Comparison of ENCODE assay signal across 17 mouse cellular contexts in the genomic region with DNA sequence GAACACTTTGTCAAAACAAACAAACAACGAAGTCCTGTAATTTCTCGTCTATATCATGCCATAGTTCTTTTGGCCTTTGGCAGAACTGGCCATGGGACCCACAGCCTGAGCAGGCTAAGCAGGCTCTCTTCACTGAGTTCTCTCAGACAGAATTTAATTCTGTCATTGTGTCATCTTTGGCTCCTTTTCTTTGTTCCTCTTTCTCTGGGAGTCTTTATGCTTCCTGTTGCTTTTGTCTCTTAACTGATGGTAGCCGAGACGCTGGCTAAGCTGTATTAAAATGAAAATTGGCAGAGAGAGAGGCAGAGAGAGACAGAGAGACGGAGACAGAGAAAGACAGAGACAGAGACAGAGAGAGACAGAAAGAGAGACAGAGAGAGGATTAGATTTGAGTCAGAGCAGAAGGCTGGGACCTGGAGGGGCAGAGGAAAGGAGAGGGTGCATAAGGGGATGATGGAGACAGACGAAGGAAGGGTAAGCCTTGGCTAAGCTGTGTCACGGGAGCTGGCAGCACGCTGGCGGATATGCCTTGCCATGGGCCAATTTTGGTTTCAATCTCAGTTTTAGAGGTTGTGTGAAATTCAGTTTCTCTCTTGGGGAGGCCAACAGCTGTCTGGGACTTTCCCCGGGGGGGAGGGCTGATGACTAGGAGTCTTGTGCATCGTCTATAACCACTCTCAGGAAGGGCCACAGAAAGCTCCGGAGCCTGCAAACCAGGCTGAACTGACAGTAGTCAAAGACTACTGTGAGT. TPM values are rescaled to one million over a fixed set of nuclear protein-coding genes. Genes with fewer than 3 reads are reported as not detected.
A peak's percentile ranks its signal among the peaks of the same experiment; 100 is the strongest.
DNase-seq lines count a peak whose midpoint lies in the region; ATAC-seq and TF ChIP-seq lines count a peak whose summit lies in the region.
"Had no signal": no experiment of that assay in that cellular context is flagged by ENCODE, and none has a peak within 500 bp of the region (broad histone marks: within the 10 kb centered on the region; RNA-seq: fewer than 3 reads in every experiment).

No protein-coding gene starts in this region.

- no peak overlapping the region for H3K4me2 ChIP-seq in lung, postnatal 0 days (replicated peaks; ENCODE audit: low read depth, low read length)
- H3K4me2 ChIP-seq in intestine, embryonic 16.5 days (ENCODE audit: low read depth, low read length): no peak overlapping the region
- no peak overlapping the region for H3K4me2 ChIP-seq in forebrain, postnatal 0 days (ENCODE audit: low read depth)
- H3K4me2 ChIP-seq: heart, embryonic 13.5 days; hindbrain, embryonic 15.5 days; limb, embryonic 13.5 days; midbrain, embryonic 15.5 days had no signal

- peak; percentile 48 for DNase-seq in lung, postnatal 36 days
- no peak for DNase-seq in lung, postnatal 0 days (ENCODE audit: low spot score)
- peak; percentile 60 for DNase-seq in MEL-GATA-1-ER (ENCODE audit: extremely low read depth, low read depth)
- peak; percentile 89 for DNase-seq in splenic B cell, adult 2 months (ENCODE audit: low read depth, low spot score)
- no peak for DNase-seq in forebrain, postnatal 0 days
- DNase-seq: right cerebral cortex, postnatal 4 days; thymus, adult 18-20 months had no signal

- 72% methylated on average over 12 of the region's 12 CpGs for WGBS in lung, postnatal 0 days
- WGBS in macrophage (ENCODE audit: missing documents): 7% methylated on average over 12 of the region's 12 CpGs
- WGBS in intestine, embryonic 16.5 days: 78% methylated on average over 12 of the region's 12 CpGs
- WGBS in forebrain, postnatal 0 days: 65% methylated on average over 12 of the region's 12 CpGs

- no peak overlapping the region for H3K27ac ChIP-seq in lung, postnatal 0 days (ENCODE audit: low read length)
- H3K27ac ChIP-seq in macrophage: peak overlapping the region; percentile 93
- no peak overlapping the region for H3K27ac ChIP-seq in intestine, embryonic 16.5 days (ENCODE audit: low read length)
- no peak overlapping the region for H3K27ac ChIP-seq in forebrain, postnatal 0 days (ENCODE audit: low read depth, low read length)
- H3K27ac ChIP-seq: heart, embryonic 13.5 days; hindbrain, embryonic 15.5 days; limb, embryonic 13.5 days; midbrain, embryonic 15.5 days had no signal

- no peaks in the 10 kb centered on the region for H3K9me3 ChIP-seq in lung, postnatal 0 days (ENCODE audit: low read length)
- no peaks in the 10 kb centered on the region for H3K9me3 ChIP-seq in intestine, embryonic 16.5 days (ENCODE audit: control insufficient read depth, low read length)
- H3K9me3 ChIP-seq in forebrain, postnatal 0 days (ENCODE audit: low read length): no peaks in the 10 kb centered on the region
- H3K9me3 ChIP-seq: heart, embryonic 13.5 days; hindbrain, embryonic 15.5 days; limb, embryonic 13.5 days; midbrain, embryonic 15.5 days had no signal

- no peak overlapping the region for H3K4me3 ChIP-seq in lung, postnatal 0 days (ENCODE audit: low read depth, low read length)
- H3K4me3 ChIP-seq in macrophage (ENCODE audit: inconsistent target): peak overlapping the region; percentile 5; the same call in 1 of the 2 replicates
- no peak overlapping the region for H3K4me3 ChIP-seq in intestine, embryonic 16.5 days (ENCODE audit: low read length)
- no peak overlapping the region for H3K4me3 ChIP-seq in forebrain, postnatal 0 days (ENCODE audit: low read depth, low read length)
- H3K4me3 ChIP-seq: erythroblast, embryonic 14.5 days; heart, embryonic 13.5 days; hindbrain, embryonic 15.5 days; limb, embryonic 13.5 days; midbrain, embryonic 15.5 days had no signal

- TF ChIP-seq CTCF in lung, postnatal 0 days (IDR thresholded peaks at IDR 0.05): no peak
- no peak for TF ChIP-seq CTCF in forebrain, postnatal 0 days (IDR thresholded peaks at IDR 0.05; ENCODE audit: low read depth)

- no peak overlapping the region for H3K9ac ChIP-seq in lung, postnatal 0 days (replicated peaks; ENCODE audit: low read depth)
- no peak overlapping the region for H3K9ac ChIP-seq in intestine, embryonic 16.5 days (ENCODE audit: low read depth, low read length)
- H3K9ac ChIP-seq in forebrain, postnatal 0 days: no peak overlapping the region
- H3K9ac ChIP-seq: heart, embryonic 13.5 days; hindbrain, embryonic 15.5 days; limb, embryonic 13.5 days; midbrain, embryonic 15.5 days had no signal

- no peak for ATAC-seq in lung, postnatal 0 days
- no peak for ATAC-seq in intestine, embryonic 16.5 days
- no peak for ATAC-seq in forebrain, postnatal 0 days
- ATAC-seq: midbrain, embryonic 15.5 days had no signal

- H3K79me2 ChIP-seq in macrophage (ENCODE audit: inconsistent target): no peaks in the 10 kb centered on the region

- H3K27me3 ChIP-seq in lung, postnatal 0 days (replicated peaks; ENCODE audit: insufficient read depth, low read length): no peaks in the 10 kb centered on the region
- no peaks in the 10 kb centered on the region for H3K27me3 ChIP-seq in splenic B cell, adult 2 months (ENCODE audit: control insufficient read depth, insufficient read depth, low read length, poor library complexity, severe bottlenecking)
- no peaks in the 10 kb centered on the region; the same call in 1 of the 2 replicates for H3K27me3 ChIP-seq in intestine, embryonic 16.5 days (replicated peaks; ENCODE audit: control insufficient read depth, insufficient read depth, low read length)
- no peaks in the 10 kb centered on the region for H3K27me3 ChIP-seq in forebrain, postnatal 0 days (ENCODE audit: insufficient read depth, low read length)
- H3K27me3 ChIP-seq: midbrain, embryonic 15.5 days had no signal

- no peaks in the 10 kb centered on the region for H3K4me1 ChIP-seq in lung, postnatal 0 days (ENCODE audit: insufficient read depth, low read depth, low read length)
- H3K4me1 ChIP-seq in intestine, embryonic 16.5 days (ENCODE audit: control insufficient read depth, insufficient read depth, low read length): no peaks in the 10 kb centered on the region
- H3K4me1 ChIP-seq in forebrain, postnatal 0 days (ENCODE audit: insufficient read depth): no peaks in the 10 kb centered on the region
- H3K4me1 ChIP-seq: hindbrain, embryonic 15.5 days; limb, embryonic 13.5 days; midbrain, embryonic 15.5 days had no signal

- no peaks in the 10 kb centered on the region for H3K36me3 ChIP-seq in lung, postnatal 0 days (ENCODE audit: insufficient read depth, low read length)
- H3K36me3 ChIP-seq in macrophage (ENCODE audit: inconsistent target): no peaks in the 10 kb centered on the region
- no peaks in the 10 kb centered on the region for H3K36me3 ChIP-seq in splenic B cell, adult 2 months (ENCODE audit: control insufficient read depth, insufficient read depth, low read length, poor library complexity, severe bottlenecking)
- H3K36me3 ChIP-seq in intestine, embryonic 16.5 days (ENCODE audit: control insufficient read depth, insufficient read depth, low read length): no peaks in the 10 kb centered on the region
- no peaks in the 10 kb centered on the region for H3K36me3 ChIP-seq in forebrain, postnatal 0 days (ENCODE audit: insufficient read depth)
- H3K36me3 ChIP-seq: heart, embryonic 13.5 days; hindbrain, embryonic 15.5 days; limb, embryonic 13.5 days; midbrain, embryonic 15.5 days had no signal

- no peak for TF ChIP-seq EP300 in lung, postnatal 0 days (IDR thresholded peaks at IDR 0.05)

RNA-seq across cellular contexts. Expression of a gene that starts 4.8 kb away (rescaled TPM):
- 0.11 TPM in 1 of 2 replicates, not detected in the other for polyA plus RNA-seq in lung, postnatal 0 days (2015; fragmentation: Nextera tagmentation; extraction: Ambion mirVana)
- 1 to 10 TPM in 3 of 26 experiments, under 1 TPM in 4, not detected in 19; 0.69 to 1.6 (median 0.75) TPM for total RNA-seq in macrophage (2018; cell fraction: chromatin; rRNA removed)
- total RNA-seq in macrophage (2018; cell fraction: cytosol; rRNA removed): under 1 TPM in 14 of 26 experiments, not detected in 12; 0.10 to 0.65 (median 0.20) TPM
- 1 to 10 TPM in 7 of 26 experiments, under 1 TPM in 12, not detected in 7; 0.39 to 2.6 (median 0.79) TPM for total RNA-seq in macrophage (2018; cell fraction: nucleus; rRNA removed)
- polyA plus RNA-seq in macrophage (2018): not detected in 3 replicates
- 0.99 and 1.2 TPM in 2 replicates for polyA plus RNA-seq in intestine, embryonic 16.5 days (2015; fragmentation: Nextera tagmentation; extraction: Ambion mirVana)
- total RNA-seq in forebrain, postnatal 0 days (2014; rRNA removed): 0.38 TPM in 1 of 2 replicates, not detected in the other
- polyA plus RNA-seq in forebrain, postnatal 0 days (2015; fragmentation: Nextera tagmentation; extraction: Ambion mirVana): 0.50 and 0.80 TPM in 2 replicates
- polyA plus RNA-seq: heart, embryonic 13.5 days; kidney, embryonic 16.5 days; limb, embryonic 13.5 days; lung, embryonic 16.5 days had no signal

RNA-seq across cellular contexts. Expression of a gene that starts 8.2 kb away (rescaled TPM):
- polyA plus RNA-seq in lung, postnatal 0 days (2015; fragmentation: Nextera tagmentation; extraction: Ambion mirVana): 0.95 and 3.7 TPM in 2 replicates
- 1,000 to 10,000 TPM in 15 of 26 experiments, 100 to 1,000 TPM in 9, 10 to 100 TPM in 2; 27.3 to 2,224 (median 1,287) TPM for total RNA-seq in macrophage (2018; cell fraction: chromatin; rRNA removed)
- 1,000 to 10,000 TPM in 16 of 26 experiments, 100 to 1,000 TPM in 8, 10 to 100 TPM in 2; 22.6 to 7,596 (median 1,327) TPM for total RNA-seq in macrophage (2018; cell fraction: cytosol; rRNA removed)
- total RNA-seq in macrophage (2018; cell fraction: nucleus; rRNA removed): 1,000 to 10,000 TPM in 20 of 26 experiments, 100 to 1,000 TPM in 5, 10 to 100 TPM in 1; 37.9 to 6,771 (median 3,087) TPM
- 20.0 to 57.4 TPM (median 38.0 TPM) in 3 replicates for polyA plus RNA-seq in macrophage (2018)
- 0.18 and 0.23 TPM in 2 replicates for polyA plus RNA-seq in intestine, embryonic 16.5 days (2015; fragmentation: Nextera tagmentation; extraction: Ambion mirVana)
- total RNA-seq in forebrain, postnatal 0 days (2014; rRNA removed): 0.71 TPM in 1 of 2 replicates, not detected in the other
- 0.09 TPM in 1 of 2 replicates, not detected in the other for polyA plus RNA-seq in forebrain, postnatal 0 days (2015; fragmentation: Nextera tagmentation; extraction: Ambion mirVana)
- polyA plus RNA-seq: hindbrain, embryonic 15.5 days; midbrain, embryonic 15.5 days had no signal

RNA-seq across cellular contexts. Expression of a gene that starts 10.7 kb away (rescaled TPM):
- 0.60 TPM in 1 of 2 replicates, not detected in the other for polyA plus RNA-seq in lung, postnatal 0 days (2015; fragmentation: Nextera tagmentation; extraction: Ambion mirVana)
- 10 to 100 TPM in 3 of 26 experiments, 1 to 10 TPM in 12, not detected in 11; 2.4 to 18.5 (median 7.6) TPM for total RNA-seq in macrophage (2018; cell fraction: chromatin; rRNA removed)
- 1 to 10 TPM in 11 of 26 experiments, under 1 TPM in 7, not detected in 8; 0.51 to 4.6 (median 1.3) TPM for total RNA-seq in macrophage (2018; cell fraction: cytosol; rRNA removed)
- total RNA-seq in macrophage (2018; cell fraction: nucleus; rRNA removed): 10 to 100 TPM in 7 of 26 experiments, 1 to 10 TPM in 14, not detected in 5; 1.2 to 30.6 (median 7.2) TPM
- polyA plus RNA-seq in macrophage (2018): not detected in 3 replicates
- polyA plus RNA-seq in intestine, embryonic 16.5 days (2015; fragmentation: Nextera tagmentation; extraction: Ambion mirVana): 0.29 and 0.46 TPM in 2 replicates
- not detected in 2 replicates for total RNA-seq in forebrain, postnatal 0 days (2014; rRNA removed)
- polyA plus RNA-seq in forebrain, postnatal 0 days (2015; fragmentation: Nextera tagmentation; extraction: Ambion mirVana): not detected in 2 replicates
- total RNA-seq: layer of hippocampus, postnatal 14 days had no signal
- polyA plus RNA-seq: erythroblast, embryonic 14.5 days; heart, embryonic 13.5 days had no signal

RNA-seq across cellular contexts. Expression of a gene that starts 15.7 kb away (rescaled TPM):
- 2.3 and 3.0 TPM in 2 replicates for polyA plus RNA-seq in lung, postnatal 0 days (2015; fragmentation: Nextera tagmentation; extraction: Ambion mirVana)
- total RNA-seq in macrophage (2018; cell fraction: chromatin; rRNA removed): 1 to 10 TPM in 14 of 26 experiments, under 1 TPM in 6, not detected in 6; 0.62 to 2.6 (median 1.3) TPM
- total RNA-seq in macrophage (2018; cell fraction: cytosol; rRNA removed): 1 to 10 TPM in 10 of 26 experiments, under 1 TPM in 16; 0.23 to 2.1 (median 0.84) TPM
- 1 to 10 TPM in 16 of 26 experiments, under 1 TPM in 8, not detected in 2; 0.70 to 3.0 (median 1.2) TPM for total RNA-seq in macrophage (2018; cell fraction: nucleus; rRNA removed)
- polyA plus RNA-seq in macrophage (2018): 0.33 to 0.50 TPM (median 0.48 TPM) in 3 replicates
- polyA plus RNA-seq in intestine, embryonic 16.5 days (2015; fragmentation: Nextera tagmentation; extraction: Ambion mirVana): 4.4 and 4.7 TPM in 2 replicates
- total RNA-seq in forebrain, postnatal 0 days (2014; rRNA removed): 0.76 and 1.1 TPM in 2 replicates
- 0.64 and 1.1 TPM in 2 replicates for polyA plus RNA-seq in forebrain, postnatal 0 days (2015; fragmentation: Nextera tagmentation; extraction: Ambion mirVana)

RNA-seq across cellular contexts. Expression of a gene that starts 21.7 kb away (rescaled TPM):
- 24.8 and 27.5 TPM in 2 replicates for polyA plus RNA-seq in lung, postnatal 0 days (2015; fragmentation: Nextera tagmentation; extraction: Ambion mirVana)
- 100 to 1,000 TPM in 3 of 26 experiments, 10 to 100 TPM in 17, 1 to 10 TPM in 6; 7.2 to 129 (median 31.9) TPM for total RNA-seq in macrophage (2018; cell fraction: chromatin; rRNA removed)
- total RNA-seq in macrophage (2018; cell fraction: cytosol; rRNA removed): 1,000 to 10,000 TPM in 13 of 26 experiments, 100 to 1,000 TPM in 13; 409 to 1,694 (median 933) TPM
- 100 to 1,000 TPM in 15 of 26 experiments, 10 to 100 TPM in 11; 34.2 to 556 (median 207) TPM for total RNA-seq in macrophage (2018; cell fraction: nucleus; rRNA removed)
- polyA plus RNA-seq in macrophage (2018): 322 to 615 TPM (median 449 TPM) in 3 replicates
- 16.9 and 17.1 TPM in 2 replicates for polyA plus RNA-seq in intestine, embryonic 16.5 days (2015; fragmentation: Nextera tagmentation; extraction: Ambion mirVana)
- 15.7 and 17.4 TPM in 2 replicates for total RNA-seq in forebrain, postnatal 0 days (2014; rRNA removed)
- 11.4 and 12.7 TPM in 2 replicates for polyA plus RNA-seq in forebrain, postnatal 0 days (2015; fragmentation: Nextera tagmentation; extraction: Ambion mirVana)
- polyA plus RNA-seq: erythroblast, embryonic 14.5 days had no signal

Comparison
In these comparisons a context has a peak if more than half of its experiments do, and no peak if none do; other contexts are left out.
1. DNase-seq: peak in lung, postnatal 36 days (single experiment), MEL-GATA-1-ER (single experiment) and splenic B cell, adult 2 months (single experiment); none in lung, postnatal 0 days (single experiment) and forebrain, postnatal 0 days (single experiment).